Mouse (Mus musculus) cortical plate, adult 2 months (tissue): ENCODE measurements around the gene Il23r.
"Not testable (repeated sequence)": the region's sequence is repeated elsewhere in the genome, so short reads cannot be mapped to it uniquely, and the experiment has no call there.

ENCODE experiments used
- CTCF ChIP-seq: fragments of 200-500 bp; IDR thresholded peaks from 2 replicates; pipeline ENCODE4 v1.5.1; 2011; ENCODE audit warnings: mild to moderate bottlenecking, control low read depth, low read length; ENCODE audit not compliant: insufficient read depth; ENCODE audit errors: extremely low read depth
- POLR2A ChIP-seq: fragments of 200-500 bp; IDR thresholded peaks from 2 replicates; pipeline ENCODE4 v1.6.1; 2011; ENCODE audit warnings: mild to moderate bottlenecking, low read length, control low read depth; ENCODE audit not compliant: insufficient read depth; ENCODE audit errors: extremely low read depth

DNA sequence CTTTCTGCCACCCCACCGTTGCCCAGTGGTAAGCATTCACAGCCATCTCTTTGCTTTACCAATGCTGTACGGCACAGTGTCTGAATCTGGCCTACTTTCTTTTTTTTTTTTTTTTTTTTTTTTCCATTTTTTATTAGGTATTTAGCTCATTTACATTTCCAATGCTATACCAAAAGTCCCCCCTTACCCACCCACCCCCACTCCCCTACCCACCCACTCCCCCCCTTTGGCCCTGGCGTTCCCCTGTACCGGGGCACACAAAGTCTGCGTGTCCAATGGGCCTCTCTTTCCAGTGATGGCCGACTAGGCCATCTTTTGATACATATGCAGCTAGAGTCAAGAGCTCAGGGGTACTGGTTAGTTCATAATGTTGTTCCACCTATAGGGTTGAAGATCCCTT, 10.3 kb upstream of the Il23r start:
- not testable (repeated sequence) for TF ChIP-seq CTCF, POLR2A
